Mouse (Mus musculus) lung, postnatal 0 days (tissue): ENCODE measurements at regions not wholly inside any gene's neighbourhood (a gene's known extent, or its start where the extent isn't known, plus 50 kb on each side); places are given as distances from the start of the nearest gene placed in this dataset.

ENCODE experiments used
- CTCF ChIP-seq: IDR thresholded peaks from 2 replicates; pipeline ENCODE4 v1.5.1; 2016; ENCODE audit warnings: antibody characterized with exemption, mild to moderate bottlenecking
- EP300 ChIP-seq: IDR thresholded peaks from 2 replicates; pipeline ENCODE4 v1.6.1; 2016; ENCODE audit warnings: antibody characterized with exemption, mild to moderate bottlenecking, control low read depth

DNA sequence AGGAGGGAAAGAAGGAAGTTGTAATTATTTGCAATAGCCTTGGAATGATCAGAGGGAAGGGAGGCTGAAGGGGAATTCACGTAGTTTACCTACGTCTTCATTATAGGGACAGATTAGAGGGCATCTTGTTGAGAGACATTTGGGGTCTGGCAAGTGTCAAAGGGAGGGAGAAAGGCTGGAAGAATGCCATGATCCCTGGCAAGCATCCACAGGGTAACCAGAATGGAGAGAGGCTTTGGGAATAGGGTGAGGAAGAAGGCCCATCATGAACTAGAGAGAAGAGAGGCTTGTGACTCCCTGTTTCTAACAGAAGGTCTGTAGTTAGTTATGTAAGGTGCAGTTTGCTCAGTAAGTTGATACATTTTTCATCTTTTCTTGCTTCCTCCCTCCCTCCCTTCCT is 71.8 kb upstream of the Pik3cg start:
- TF ChIP-seq CTCF (no peak), EP300 (no peak)
